Mouse (Mus musculus): ENCODE data around the gene Atp2c2. TPM values are rescaled to one million over a fixed set of nuclear protein-coding genes. Genes with fewer than 3 reads are reported as not detected.

The Atp2c2 gene
- polyA plus RNA-seq (2012; ENCODE audit: insufficient read depth, low replicate concordance) = not detected in 2 replicates

GRCm38 (mm10) chr8:119699549-119700134 is at the start of gene Atp2c2:
Atp2c2 (plus strand) TSS chr8:119700009.
- H3K9me3 ChIP-seq = no peaks in the 10 kb centered on the region
- peaks cover 8% of the 10 kb centered on the region for H3K4me1 ChIP-seq
- peaks cover 85% of the 10 kb centered on the region for H3K27me3 ChIP-seq (replicated peaks)
- peak within 1 kb of the TSS; percentile 81 for H3K4me3 ChIP-seq (replicated peaks)
- no peak for TF ChIP-seq FLI1 (IDR thresholded peaks at IDR 0.05; ENCODE audit: low read length)
- TF ChIP-seq GATA1 (IDR thresholded peaks at IDR 0.05; ENCODE audit: borderline replicate concordance, low read length) = no peak
- H3K36me3 ChIP-seq (replicated peaks; ENCODE audit: low read length) = no peaks in the 10 kb centered on the region

GRCm38 (mm10) chr8:119651324-119651723 is 48.5 kb upstream of the Atp2c2 start:
- TF ChIP-seq FLI1 (IDR thresholded peaks at IDR 0.05; ENCODE audit: low read length) = no peak
- no peak for TF ChIP-seq GATA1 (IDR thresholded peaks at IDR 0.05; ENCODE audit: borderline replicate concordance, low read length)
- Histone ChIP-seq H3K9me3 (peaks cover 11% of the 10 kb centered on the region), H3K4me3 (replicated peaks) (no peak overlapping the region), H3K4me1 (peaks cover 7% of the 10 kb centered on the region), H3K36me3 (replicated peaks; ENCODE audit: low read length) (no peaks in the 10 kb centered on the region), H3K27me3 (replicated peaks) (peaks cover 42% of the 10 kb centered on the region)

- H3K36me3 ChIP-seq (replicated peaks; ENCODE audit: low read length) = no peaks in the 10 kb centered on the region
- no peak overlapping the region for H3K4me3 ChIP-seq (replicated peaks)
- no peak for TF ChIP-seq GATA1 (IDR thresholded peaks at IDR 0.05; ENCODE audit: borderline replicate concordance, low read length)
- TF ChIP-seq FLI1 (IDR thresholded peaks at IDR 0.05; ENCODE audit: low read length) = no peak
- H3K4me1 ChIP-seq = peaks cover 12% of the 10 kb centered on the region
- peaks cover 12% of the 10 kb centered on the region for H3K9me3 ChIP-seq
- H3K27me3 ChIP-seq (replicated peaks) = peaks cover 46% of the 10 kb centered on the region
Observed at GRCm38 (mm10) chr8:119656709-119657464, 42.9 kb upstream of the Atp2c2 start.

DNA sequence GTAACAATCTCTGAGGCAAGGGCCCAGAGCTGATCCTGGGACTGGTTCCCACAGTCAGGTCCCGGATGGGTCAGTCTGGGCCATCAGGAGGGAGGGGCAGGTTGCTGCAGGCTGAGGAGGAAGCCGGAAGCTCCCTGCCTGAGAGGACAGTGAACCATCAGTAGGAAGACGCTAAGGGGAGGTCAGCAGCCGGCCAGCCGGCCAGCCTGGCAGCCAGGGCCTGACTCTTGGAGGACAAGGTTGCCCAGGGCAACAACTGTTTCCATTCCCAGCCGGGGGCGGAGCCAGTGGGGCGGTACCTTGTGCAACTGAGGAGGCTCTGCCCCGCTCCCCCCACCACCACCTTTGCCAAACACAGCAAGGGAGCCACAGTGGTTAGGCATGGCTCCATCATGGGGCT is 38.7 kb upstream of the Atp2c2 start:
- Histone ChIP-seq H3K36me3 (replicated peaks; ENCODE audit: low read length) (no peaks in the 10 kb centered on the region), H3K9me3 (peaks cover 12% of the 10 kb centered on the region), H3K4me1 (peaks cover 8% of the 10 kb centered on the region), H3K4me3 (replicated peaks) (no peak overlapping the region), H3K27me3 (replicated peaks) (peaks cover 59% of the 10 kb centered on the region)
- TF ChIP-seq GATA1 (IDR thresholded peaks at IDR 0.05; ENCODE audit: borderline replicate concordance, low read length) (no peak), FLI1 (IDR thresholded peaks at IDR 0.05; ENCODE audit: low read length) (no peak)

DNA sequence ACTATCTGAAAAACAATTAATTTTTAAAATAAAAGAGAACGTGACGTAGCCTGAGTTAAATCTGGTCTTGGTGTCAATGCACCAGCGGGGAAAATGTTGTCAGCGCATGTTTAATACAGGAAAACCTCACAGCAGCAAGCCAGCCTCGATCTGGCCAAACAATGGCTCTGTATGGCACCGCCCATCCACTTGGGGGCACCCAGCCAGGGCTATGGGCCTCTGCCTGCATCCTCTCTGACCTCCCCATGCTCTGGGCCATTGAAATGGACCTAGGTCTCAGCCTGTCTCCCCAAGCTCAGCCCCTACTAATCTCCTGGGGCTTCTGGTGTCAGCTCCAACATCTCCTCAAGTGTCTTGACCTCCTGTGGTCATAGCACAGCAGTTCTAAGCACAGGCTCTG is 37.9 kb upstream of the Atp2c2 start:
- Histone ChIP-seq H3K4me1 (peaks cover 14% of the 10 kb centered on the region), H3K9me3 (peaks cover 12% of the 10 kb centered on the region), H3K36me3 (replicated peaks; ENCODE audit: low read length) (no peaks in the 10 kb centered on the region), H3K4me3 (replicated peaks) (no peak overlapping the region), H3K27me3 (replicated peaks) (peaks cover 67% of the 10 kb centered on the region)
- TF ChIP-seq FLI1 (IDR thresholded peaks at IDR 0.05; ENCODE audit: low read length) = no peak
- no peak for TF ChIP-seq GATA1 (IDR thresholded peaks at IDR 0.05; ENCODE audit: borderline replicate concordance, low read length)

DNA sequence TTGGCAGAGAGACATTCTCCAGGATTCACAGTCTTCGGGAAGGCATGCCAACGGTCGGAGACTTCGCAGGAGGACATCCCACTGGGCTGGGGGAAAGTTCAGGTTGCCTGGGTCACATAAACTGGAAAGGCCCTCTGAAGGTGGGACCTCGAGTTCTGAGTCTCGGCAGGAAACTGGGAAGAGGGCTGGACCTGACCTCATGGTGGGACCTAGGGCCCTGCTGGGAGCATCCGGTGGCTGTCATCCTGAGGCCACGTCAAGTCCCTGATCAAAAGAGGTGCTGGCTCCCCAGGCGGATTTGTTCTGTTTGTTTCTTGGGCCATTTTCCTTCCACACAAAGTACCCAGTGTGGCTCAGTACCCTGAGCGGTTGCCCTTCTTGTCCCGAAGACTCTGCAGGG is 36.4 kb upstream of the Atp2c2 start:
- Histone ChIP-seq H3K4me3 (replicated peaks) (no peak overlapping the region), H3K27me3 (replicated peaks) (peaks cover 83% of the 10 kb centered on the region), H3K9me3 (no peaks in the 10 kb centered on the region), H3K4me1 (peaks cover 14% of the 10 kb centered on the region), H3K36me3 (replicated peaks; ENCODE audit: low read length) (no peaks in the 10 kb centered on the region)
- TF ChIP-seq GATA1 (IDR thresholded peaks at IDR 0.05; ENCODE audit: borderline replicate concordance, low read length) (no peak), FLI1 (IDR thresholded peaks at IDR 0.05; ENCODE audit: low read length) (no peak)

- Histone ChIP-seq H3K9me3 (no peaks in the 10 kb centered on the region), H3K36me3 (replicated peaks; ENCODE audit: low read length) (no peaks in the 10 kb centered on the region), H3K4me3 (replicated peaks) (no peak overlapping the region), H3K4me1 (peaks cover 14% of the 10 kb centered on the region), H3K27me3 (replicated peaks) (peaks cover 88% of the 10 kb centered on the region)
- TF ChIP-seq FLI1 (IDR thresholded peaks at IDR 0.05; ENCODE audit: low read length) (no peak), GATA1 (IDR thresholded peaks at IDR 0.05; ENCODE audit: borderline replicate concordance, low read length) (no peak)
Observed at GRCm38 (mm10) chr8:119665270-119665669, 34.5 kb upstream of the Atp2c2 start.

DNA sequence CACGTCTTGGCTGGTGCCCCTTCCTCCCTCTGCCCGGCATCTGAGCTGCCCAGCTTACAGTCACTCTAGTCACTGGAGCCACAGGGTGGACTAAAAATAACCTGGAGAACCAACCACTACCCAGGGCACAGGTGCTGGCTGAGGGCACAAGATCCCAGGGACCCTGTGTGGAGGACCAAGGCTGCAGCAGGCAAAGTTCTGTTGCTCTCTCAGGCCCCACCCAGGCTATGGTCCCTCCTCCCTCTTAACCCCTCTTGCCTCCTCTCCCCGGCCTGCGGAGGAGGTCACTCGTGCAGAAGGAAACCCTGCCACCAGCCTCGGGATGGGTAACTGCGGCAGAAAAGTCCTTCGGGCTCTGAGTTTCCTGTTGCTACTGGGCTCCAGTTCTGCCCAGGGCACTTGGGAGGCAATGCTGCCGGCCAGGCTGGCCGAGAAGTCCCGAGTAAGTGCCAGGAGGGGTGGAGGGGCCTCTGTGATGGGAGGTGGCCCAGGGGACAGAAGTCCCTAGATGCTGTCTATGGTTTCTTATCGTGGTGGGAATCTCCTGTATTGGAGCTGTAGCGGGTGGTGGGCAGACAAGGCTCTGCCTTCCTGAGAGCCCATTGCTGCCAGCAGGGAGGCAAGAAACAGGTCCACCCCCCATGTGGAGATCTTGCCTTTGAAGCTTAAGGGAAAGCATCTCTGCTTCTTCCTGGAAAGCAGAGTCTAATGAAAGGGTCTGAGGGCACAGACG is 33.4 kb upstream of the Atp2c2 start, which contains the start of gene Wfdc1:
TSS of gene Wfdc1 (plus strand) at position 147 of the 733 bp plus-strand sequence.
- Histone ChIP-seq H3K4me3 (replicated peaks) (no peak within 1 kb of the TSS), H3K9me3 (no peaks in the 10 kb centered on the region), H3K4me1 (peaks cover 10% of the 10 kb centered on the region; the same call in 1 of the 2 replicates), H3K36me3 (replicated peaks; ENCODE audit: low read length) (no peaks in the 10 kb centered on the region), H3K27me3 (replicated peaks) (peaks cover 84% of the 10 kb centered on the region)
- TF ChIP-seq GATA1 (IDR thresholded peaks at IDR 0.05; ENCODE audit: borderline replicate concordance, low read length) = no peak

- H3K9me3 ChIP-seq = no peaks in the 10 kb centered on the region
- peaks cover 86% of the 10 kb centered on the region for H3K27me3 ChIP-seq (replicated peaks)
- H3K4me3 ChIP-seq (replicated peaks) = no peak overlapping the region
- TF ChIP-seq FLI1 (IDR thresholded peaks at IDR 0.05; ENCODE audit: low read length) (no peak), GATA1 (IDR thresholded peaks at IDR 0.05; ENCODE audit: borderline replicate concordance, low read length) (no peak)
- peaks cover 9% of the 10 kb centered on the region; the same call in 1 of the 2 replicates for H3K4me1 ChIP-seq
- H3K36me3 ChIP-seq (replicated peaks; ENCODE audit: low read length) = no peaks in the 10 kb centered on the region
Observed at GRCm38 (mm10) chr8:119668447-119668846, 31.4 kb upstream of the Atp2c2 start.

All from megakaryocyte, embryonic 14.5 days (primary cell).